Mouse (Mus musculus): ENCODE measurements at regions not wholly inside any gene's neighbourhood (a gene's known extent, or its start where the extent isn't known, plus 50 kb on each side); places are given as distances from the start of the nearest gene placed in this dataset.
"Not testable (repeated sequence)": the region's sequence is repeated elsewhere in the genome, so short reads cannot be mapped to it uniquely, and the experiment has no call there.

GRCm38 (mm10) chr14:90334541-90334940, 1863.3 kb upstream of the Pcdh20 start:
- DNase-seq (no peak), ATAC-seq (peak; percentile 29; the same call in 1 of the 2 replicates)
- H3K27me3 ChIP-seq (ENCODE audit: insufficient read depth, low read length) = no peaks in the 10 kb centered on the region
- no peak overlapping the region for H3K4me3 ChIP-seq (ENCODE audit: low read depth, low read length)
- H3K4me1 ChIP-seq (ENCODE audit: insufficient read depth) = no peaks in the 10 kb centered on the region
- 20% methylated on average over 3 of the region's 3 CpGs for WGBS
- H3K9ac ChIP-seq = no peak overlapping the region
- TF ChIP-seq CTCF (IDR thresholded peaks at IDR 0.05; ENCODE audit: low read depth) = no peak
- H3K4me2 ChIP-seq (ENCODE audit: low read depth) = no peak overlapping the region
- H3K36me3 ChIP-seq (ENCODE audit: insufficient read depth) = no peaks in the 10 kb centered on the region
- no peaks in the 10 kb centered on the region for H3K9me3 ChIP-seq (ENCODE audit: low read length)
- H3K27ac ChIP-seq (ENCODE audit: low read depth, low read length) = no peak overlapping the region

- WGBS = 97% methylated on average over 13 of the region's 18 CpGs
- DNase-seq; H3K4me3 ChIP-seq (ENCODE audit: low read depth, low read length); H3K27ac ChIP-seq (ENCODE audit: low read depth, low read length); H3K36me3 ChIP-seq (ENCODE audit: insufficient read depth); ATAC-seq; H3K9me3 ChIP-seq (ENCODE audit: low read length); H3K4me2 ChIP-seq (ENCODE audit: low read depth); H3K9ac ChIP-seq; H3K27me3 ChIP-seq (ENCODE audit: insufficient read depth, low read length); H3K4me1 ChIP-seq (ENCODE audit: insufficient read depth): not testable (repeated sequence)
Observed at GRCm38 (mm10) chr14:90295456-90295855, 1824.3 kb upstream of the Pcdh20 start.

DNA sequence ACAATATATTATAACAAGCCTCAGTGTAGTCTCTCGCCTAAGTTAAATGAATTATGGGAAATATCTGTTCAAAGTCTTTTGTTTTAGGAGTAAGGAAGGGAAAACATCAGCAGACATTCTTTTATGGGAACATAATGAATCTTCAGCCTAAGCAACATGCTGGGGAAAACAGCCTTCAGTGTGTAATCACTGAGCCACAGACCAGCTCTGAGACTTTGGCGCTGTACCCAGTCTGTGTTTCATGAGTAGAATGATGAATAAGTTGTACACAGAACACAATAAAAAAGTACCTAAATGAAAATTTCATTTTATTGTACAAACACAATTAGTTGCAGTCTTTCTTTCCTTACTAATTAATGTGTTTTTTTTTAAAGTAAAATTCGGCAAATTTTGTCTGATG, 1774.8 kb upstream of the Pcdh20 start:
- no peak for TF ChIP-seq CTCF (IDR thresholded peaks at IDR 0.05; ENCODE audit: low read depth)
- Histone ChIP-seq H3K4me3 (ENCODE audit: low read depth, low read length) (no peak overlapping the region), H3K36me3 (ENCODE audit: insufficient read depth) (no peaks in the 10 kb centered on the region), H3K27ac (ENCODE audit: low read depth, low read length) (no peak overlapping the region), H3K4me1 (ENCODE audit: insufficient read depth) (no peaks in the 10 kb centered on the region), H3K9me3 (ENCODE audit: low read length) (no peaks in the 10 kb centered on the region), H3K27me3 (ENCODE audit: insufficient read depth, low read length) (no peaks in the 10 kb centered on the region), H3K4me2 (ENCODE audit: low read depth) (no peak overlapping the region), H3K9ac (no peak overlapping the region)
- DNase-seq (no peak), ATAC-seq (no peak)
- 30% methylated on average over 3 of the region's 3 CpGs for WGBS

GRCm38 (mm10) chr14:90232661-90233060, 1761.5 kb upstream of the Pcdh20 start:
- DNase-seq = no peak
- ATAC-seq = no peak
- WGBS = 77% methylated on average over 5 of the region's 5 CpGs

DNA sequence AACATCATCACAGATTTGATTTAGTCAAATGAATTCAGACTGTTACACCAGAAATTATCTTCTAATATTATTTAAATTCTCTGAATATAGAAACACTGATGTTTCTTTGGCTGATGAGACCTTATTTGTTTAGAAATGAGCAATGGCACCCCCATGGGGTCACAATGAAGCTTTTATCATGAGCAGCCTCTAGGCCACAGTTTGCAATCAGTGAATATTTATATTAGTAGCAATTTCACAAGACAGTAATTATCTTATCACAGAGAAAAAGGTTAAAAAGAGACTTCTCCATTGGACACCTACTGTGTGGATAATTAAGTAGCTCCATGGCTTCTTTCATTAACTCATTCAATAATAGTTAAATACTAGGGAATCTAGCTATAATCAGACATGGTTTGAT, 1729.1 kb upstream of the Pcdh20 start:
- no peak overlapping the region for H3K4me3 ChIP-seq (ENCODE audit: low read depth, low read length)
- H3K9me3 ChIP-seq (ENCODE audit: low read length) = no peaks in the 10 kb centered on the region
- H3K27ac ChIP-seq (ENCODE audit: low read depth, low read length) = no peak overlapping the region
- no peak overlapping the region for H3K4me2 ChIP-seq (ENCODE audit: low read depth)
- DNase-seq (no peak), ATAC-seq (no peak)
- H3K36me3 ChIP-seq (ENCODE audit: insufficient read depth) = no peaks in the 10 kb centered on the region
- no peaks in the 10 kb centered on the region for H3K4me1 ChIP-seq (ENCODE audit: insufficient read depth)
- TF ChIP-seq CTCF (IDR thresholded peaks at IDR 0.05; ENCODE audit: low read depth) = no peak
- no peak overlapping the region for H3K9ac ChIP-seq
- H3K27me3 ChIP-seq (ENCODE audit: insufficient read depth, low read length) = no peaks in the 10 kb centered on the region

More at GRCm38 (mm10) chr14:90232661-90233060, 1761.5 kb upstream of the Pcdh20 start:
- no peak for TF ChIP-seq CTCF (IDR thresholded peaks at IDR 0.05; ENCODE audit: low read depth)
- no peak overlapping the region for H3K4me3 ChIP-seq (ENCODE audit: low read depth, low read length)
- no peak overlapping the region for H3K9ac ChIP-seq
- H3K36me3 ChIP-seq (ENCODE audit: insufficient read depth) = no peaks in the 10 kb centered on the region
- no peaks in the 10 kb centered on the region for H3K4me1 ChIP-seq (ENCODE audit: insufficient read depth)
- no peak overlapping the region for H3K4me2 ChIP-seq (ENCODE audit: low read depth)
- no peak overlapping the region for H3K27ac ChIP-seq (ENCODE audit: low read depth, low read length)
- H3K27me3 ChIP-seq (ENCODE audit: insufficient read depth, low read length) = no peaks in the 10 kb centered on the region
- H3K9me3 ChIP-seq (ENCODE audit: low read length) = no peaks in the 10 kb centered on the region

DNA sequence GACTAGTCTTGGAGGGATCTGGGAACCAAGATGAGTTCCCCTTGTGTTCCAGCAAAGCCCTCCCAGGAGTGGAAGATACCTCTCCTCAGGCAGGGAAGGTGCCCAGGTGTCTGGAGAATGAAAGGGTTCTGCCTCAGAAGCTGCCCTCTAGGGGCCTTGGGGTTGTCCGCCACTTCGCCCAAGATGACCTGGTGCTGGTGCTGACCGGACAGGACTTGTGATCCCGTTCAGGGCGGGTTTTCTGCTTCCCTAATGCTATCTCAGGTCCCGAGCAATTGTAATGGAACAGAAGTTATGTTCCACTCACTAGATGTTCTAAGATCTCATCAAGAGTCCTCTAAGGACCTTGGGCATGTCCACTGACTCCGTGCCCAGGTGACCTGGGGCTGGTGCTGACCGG, 1726.6 kb upstream of the Pcdh20 start:
- Histone ChIP-seq H3K9me3 (ENCODE audit: low read length) (no peaks in the 10 kb centered on the region), H3K4me1 (ENCODE audit: insufficient read depth) (no peaks in the 10 kb centered on the region), H3K27ac (ENCODE audit: low read depth, low read length) (no peak overlapping the region), H3K36me3 (ENCODE audit: insufficient read depth) (no peaks in the 10 kb centered on the region), H3K4me3 (ENCODE audit: low read depth, low read length) (no peak overlapping the region), H3K4me2 (ENCODE audit: low read depth) (no peak overlapping the region), H3K27me3 (ENCODE audit: insufficient read depth, low read length) (no peaks in the 10 kb centered on the region), H3K9ac (no peak overlapping the region)
- ATAC-seq = no peak
- TF ChIP-seq CTCF (IDR thresholded peaks at IDR 0.05; ENCODE audit: low read depth) = no peak
- WGBS = 95% methylated on average over 8 of the region's 8 CpGs
- DNase-seq = no peak

DNA sequence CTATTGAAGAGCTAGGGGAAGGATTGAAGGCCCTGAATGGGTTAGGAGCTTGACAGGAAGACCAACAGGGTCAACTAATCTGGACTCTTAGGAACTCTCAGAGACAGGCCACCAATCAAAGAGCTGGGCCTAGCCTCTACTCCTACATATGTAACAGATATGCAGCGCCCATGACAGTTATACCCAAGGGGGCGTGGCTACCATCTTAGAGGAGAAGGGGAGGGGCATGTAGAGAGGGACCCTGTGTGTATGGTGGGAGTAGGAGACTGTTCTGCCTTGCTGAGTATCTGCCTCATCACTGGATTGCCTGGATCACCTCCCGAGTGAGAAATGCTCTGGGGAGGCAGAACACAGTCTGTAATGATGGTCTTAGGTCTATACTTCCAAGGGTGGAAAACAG, 1701.5 kb upstream of the Pcdh20 start:
- Histone ChIP-seq H3K27ac (ENCODE audit: low read depth, low read length) (no peak overlapping the region), H3K9me3 (ENCODE audit: low read length) (no peaks in the 10 kb centered on the region)
- WGBS = 85% methylated on average over 3 of the region's 3 CpGs

More for the DNA sequence above, 1701.5 kb upstream of the Pcdh20 start:
- Histone ChIP-seq H3K36me3 (ENCODE audit: insufficient read depth) (no peaks in the 10 kb centered on the region), H3K9ac (no peak overlapping the region), H3K4me1 (ENCODE audit: insufficient read depth) (no peaks in the 10 kb centered on the region), H3K4me2 (ENCODE audit: low read depth) (no peak overlapping the region), H3K27me3 (ENCODE audit: insufficient read depth, low read length) (no peaks in the 10 kb centered on the region), H3K4me3 (ENCODE audit: low read depth, low read length) (no peak overlapping the region)
- ATAC-seq (no peak), DNase-seq (no peak)
- TF ChIP-seq CTCF (IDR thresholded peaks at IDR 0.05; ENCODE audit: low read depth) = no peak
